Mouse (Mus musculus) brain, embryonic 14.5 days (tissue): ENCODE results near the gene Gpr137. TPM values are rescaled to one million over a fixed set of nuclear protein-coding genes. Genes with fewer than 3 reads are reported as not detected.
"Not testable (repeated sequence)": the region's sequence is repeated elsewhere in the genome, so short reads cannot be mapped to it uniquely, and the experiment has no call there.

Source experiments
- DNase-seq: peaks from one replicate; pipeline ENCODE4 v3.0.0-alpha.2; 2011; ENCODE audit warnings: low read depth
- CTCF ChIP-seq: fragments of 200-500 bp; IDR thresholded peaks from 2 replicates; pipeline ENCODE4 v1.5.1; 2012; ENCODE audit warnings: inconsistent platforms, mild to moderate bottlenecking, moderate library complexity, borderline replicate concordance; ENCODE audit not compliant: insufficient read depth, insufficient read length; ENCODE audit errors: extremely low read depth
- POLR2A ChIP-seq: fragments of 200-500 bp; IDR thresholded peaks from 2 replicates; pipeline ENCODE4 v1.6.1; 2012; ENCODE audit warnings: mild to moderate bottlenecking, inconsistent platforms, borderline replicate concordance; ENCODE audit not compliant: poor library complexity, insufficient read depth, insufficient read length, severe bottlenecking; ENCODE audit errors: extremely low read depth
- polyA plus RNA-seq: library from polyadenylated mRNA; depleted of rRNA; stranded (reverse); fragments of >200 nt; gene quantifications from 2 replicates; pipeline ENCODE4 v1.2.3, GENCODE M21; 2012

Gene Gpr137
- polyA plus RNA-seq, 1 experiment, result 75.5 TPM

- no peak for TF ChIP-seq POLR2A
- no peak for TF ChIP-seq CTCF
- no peak for DNase-seq
Measured at GRCm38 (mm10) chr19:6911101-6912074, 30.9 kb downstream of the Gpr137 start.

DNA sequence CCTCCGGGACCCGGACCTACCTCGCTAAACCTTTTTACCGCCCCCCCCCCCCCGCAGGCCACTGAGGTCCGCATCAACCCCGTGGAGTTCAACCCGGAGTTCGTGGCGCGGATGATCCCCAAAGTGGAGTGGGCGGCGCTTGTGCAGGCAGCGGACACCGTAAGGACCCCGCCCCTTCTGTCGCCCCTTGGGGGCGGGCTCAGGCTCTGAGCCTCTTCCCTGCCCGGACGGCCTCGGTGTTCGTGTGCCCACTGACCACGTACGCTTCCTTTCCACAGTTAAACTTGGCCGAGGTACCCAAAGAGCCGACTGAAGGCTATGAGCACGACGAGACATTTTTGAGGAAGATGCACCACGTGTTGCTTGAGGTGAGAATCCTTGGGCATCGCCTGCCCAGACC, 32.0 kb downstream of the Gpr137 start:
- DNase-seq, result peak; percentile 58

- peak; percentile 99 for DNase-seq
- TF ChIP-seq POLR2A, result peak; percentile 51; the same call in 1 of the 2 replicates
- no peak for TF ChIP-seq CTCF
Measured at GRCm38 (mm10) chr19:6909507-6910289, 32.6 kb downstream of the Gpr137 start, which contains the start of the genes Trmt112 and Prdx5. Gene Trmt112, plus strand, starts transcription at chr19:6909698. Gene Prdx5, minus strand, starts transcription at chr19:6910106.

DNA sequence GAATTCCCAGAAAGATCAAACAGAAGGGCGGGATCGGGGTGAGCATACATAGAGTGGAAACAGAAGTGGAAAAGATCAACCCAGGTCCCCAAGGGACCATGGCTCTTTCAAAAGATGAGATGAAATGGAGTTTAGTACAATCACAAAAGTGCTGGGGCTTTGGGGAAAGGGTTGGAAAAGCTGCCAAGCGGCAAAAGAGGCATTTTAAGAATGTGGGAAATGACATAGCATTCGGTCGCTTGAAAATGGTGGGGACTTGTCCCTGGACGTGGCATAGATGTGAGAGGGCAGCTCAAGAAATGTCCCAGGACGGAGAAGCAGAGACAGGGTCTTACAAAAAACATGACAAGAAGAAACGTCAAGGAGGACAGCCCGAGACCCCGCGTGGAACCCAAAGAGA, 33.3 kb downstream of the Gpr137 start:
- no peak for TF ChIP-seq CTCF
- TF ChIP-seq POLR2A, result no peak
- DNase-seq, result no peak

- TF ChIP-seq POLR2A (no peak), CTCF (no peak)
- DNase-seq, result no peak
Measured at GRCm38 (mm10) chr19:6907811-6908540, 34.3 kb downstream of the Gpr137 start.

DNA sequence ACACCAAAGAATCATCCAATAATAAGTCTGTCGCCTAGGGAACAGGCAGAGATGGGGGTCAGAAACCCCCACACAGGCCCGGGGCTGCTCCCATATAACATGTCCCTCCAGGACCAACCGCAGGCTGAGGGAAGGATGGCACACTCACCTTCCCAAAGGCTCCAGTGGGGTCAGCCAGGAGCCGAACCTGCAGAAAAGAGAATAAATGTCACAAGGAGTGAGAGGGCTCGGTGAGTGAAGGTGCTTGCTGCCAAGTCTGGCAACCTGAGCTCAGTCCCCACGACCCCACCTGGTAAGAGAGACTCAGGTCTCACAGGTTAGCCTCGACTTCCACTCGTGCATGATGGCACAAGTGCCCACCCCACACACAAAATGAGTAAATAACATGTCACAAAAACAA, 35.2 kb downstream of the Gpr137 start:
- no peak for DNase-seq
- no peak for TF ChIP-seq POLR2A
- no peak for TF ChIP-seq CTCF

GRCm38 (mm10) chr19:6906199-6906598, 36.1 kb downstream of the Gpr137 start:
- no peak for TF ChIP-seq POLR2A
- DNase-seq, result no peak

DNA sequence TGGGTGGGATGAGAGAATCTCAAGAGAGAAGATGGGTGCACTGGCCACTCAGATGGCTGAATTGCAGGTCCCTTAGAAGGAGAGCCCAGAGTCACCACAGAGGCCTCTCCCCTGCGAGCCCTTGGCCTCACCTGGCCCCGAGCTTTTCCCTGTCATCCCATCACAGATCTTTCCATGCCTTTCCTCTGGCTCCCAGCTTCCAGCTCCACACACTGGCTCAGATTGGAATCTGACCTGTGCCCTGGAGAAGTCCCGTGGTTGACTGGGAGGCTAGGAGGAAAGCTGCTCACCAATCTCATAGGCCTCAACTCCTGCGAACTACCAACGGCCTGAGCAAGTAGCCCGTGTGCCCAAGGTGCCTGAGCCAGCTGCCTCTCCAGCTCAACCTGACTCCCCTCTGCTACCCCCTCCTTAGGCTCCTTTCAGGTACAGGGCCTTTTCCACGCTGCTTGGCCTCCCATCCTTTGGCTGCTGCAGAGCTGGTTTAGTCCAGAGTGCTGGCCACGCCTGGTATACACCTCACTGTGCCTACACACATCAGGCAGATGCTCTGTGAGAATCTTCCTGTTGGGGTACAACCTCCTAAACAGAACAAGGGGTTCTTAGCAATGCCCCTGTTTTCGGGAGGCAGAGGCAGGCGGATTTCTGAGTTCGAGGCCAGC, 36.7 kb downstream of the Gpr137 start:
- TF ChIP-seq POLR2A (no peak), CTCF (no peak)
- DNase-seq, result no peak

DNA sequence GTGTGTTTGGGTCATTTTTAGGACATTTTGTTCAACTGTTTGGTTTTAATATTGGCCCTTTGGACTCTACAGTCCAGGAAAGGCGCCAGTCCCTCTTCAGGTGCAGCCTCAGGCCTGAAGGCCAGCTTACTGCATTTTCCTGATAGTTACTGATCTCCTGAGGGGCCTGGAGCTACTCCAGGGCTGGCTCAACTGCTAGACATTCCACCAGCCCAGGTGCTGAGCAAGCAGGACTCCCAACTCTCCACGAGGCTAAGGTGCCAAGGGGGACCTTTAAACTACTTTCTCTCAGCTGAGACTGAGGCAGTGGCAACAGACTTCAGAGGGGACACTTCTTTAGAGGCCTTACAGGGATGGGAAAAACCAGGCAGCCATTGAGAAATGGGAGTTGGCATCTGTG, 37.4 kb downstream of the Gpr137 start:
- TF ChIP-seq POLR2A, result no peak
- no peak for TF ChIP-seq CTCF
- DNase-seq, result no peak

GRCm38 (mm10) chr19:6903031-6903430, 39.2 kb downstream of the Gpr137 start:
- TF ChIP-seq POLR2A, result no peak
- TF ChIP-seq CTCF, result no peak
- DNase-seq, result no peak

DNA sequence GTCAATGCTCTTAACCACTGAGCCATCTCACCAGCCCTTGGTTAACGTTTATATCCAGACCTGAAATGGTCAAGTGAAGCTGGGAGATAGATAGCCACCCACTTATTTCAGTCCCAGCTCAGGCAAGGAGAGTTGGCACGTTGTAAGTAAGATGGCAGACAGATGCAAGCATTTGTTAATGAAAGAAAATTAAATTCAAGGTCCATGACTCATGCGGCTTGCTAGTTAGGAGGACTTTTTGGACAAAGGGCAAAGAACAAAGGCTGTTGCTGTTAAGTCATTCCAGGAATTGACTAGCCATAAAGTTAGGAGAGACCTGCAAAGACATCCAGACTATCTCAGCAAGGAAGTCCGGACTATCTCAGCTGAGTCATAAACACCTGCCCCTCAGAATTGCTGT, 42.6 kb downstream of the Gpr137 start:
- DNase-seq, result no peak
- TF ChIP-seq CTCF (no peak), POLR2A (no peak)

DNA sequence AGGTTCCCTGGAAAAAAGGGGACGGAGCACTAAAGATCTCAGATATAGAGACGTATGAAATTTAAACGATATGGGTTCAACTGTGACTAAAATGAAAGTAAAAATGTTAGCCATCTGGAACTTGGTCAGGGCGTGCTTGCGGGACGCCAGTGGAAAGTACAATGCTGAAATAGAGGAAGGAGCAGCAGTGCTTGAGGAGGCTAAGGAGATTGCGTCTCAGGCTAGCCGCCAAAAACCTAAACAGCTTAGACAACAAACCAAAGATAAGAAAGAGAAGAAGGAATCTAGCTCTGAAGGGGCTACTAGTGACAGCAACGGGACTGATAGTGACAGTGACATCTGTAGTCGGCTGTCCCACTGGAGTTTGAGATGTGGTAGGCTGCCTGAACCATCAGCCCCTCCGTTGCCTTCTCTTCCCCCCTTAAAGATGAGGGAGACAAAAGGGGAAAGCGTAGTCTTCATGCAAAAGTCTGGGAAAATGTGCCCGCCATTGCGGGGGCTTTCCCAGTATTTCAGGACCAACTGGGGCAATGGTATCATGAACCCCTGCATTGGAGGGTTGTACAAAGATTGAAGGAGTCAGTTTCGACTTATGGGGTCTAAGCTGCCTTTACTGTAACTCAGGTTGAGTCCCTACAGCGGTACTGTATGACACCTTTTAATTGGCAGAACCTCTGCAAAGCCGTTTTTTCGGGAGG, 46.5 kb downstream of the Gpr137 start:
- not testable (repeated sequence) for DNase-seq
